Mouse (Mus musculus): Measurements from ENCODE around the gene Rpusd4. TPM values are rescaled to one million over a fixed set of nuclear protein-coding genes. Genes with fewer than 3 reads are reported as not detected.

Rpusd4 gene
- polyA plus RNA-seq, 1 experiment, result 9.0 TPM

- TF ChIP-seq POLR2A (IDR thresholded peaks at IDR 0.05; ENCODE audit: borderline replicate concordance, extremely low read depth, low read depth, low read length) (no peak), CTCF (IDR thresholded peaks at IDR 0.05; ENCODE audit: insufficient read depth, low read length) (no peak)
- Histone ChIP-seq H3K4me1 (ENCODE audit: control insufficient read depth, insufficient read depth, low read length) (no peaks in the 10 kb centered on the region; the same call in 1 of the 2 replicates), H3K4me3 (replicated peaks; ENCODE audit: extremely low read depth, low read depth, low read length) (no peak overlapping the region)
- DNase-seq, result no peak
- 57% methylated on average over 5 of the region's 5 CpGs for WGBS
These were observed 15.2 kb downstream of the Rpusd4 start for GRCm38 (mm10) chr9:35282851-35283200.

- 76% methylated on average over 13 of the region's 13 CpGs for WGBS
- DNase-seq, result no peak
- TF ChIP-seq CTCF (IDR thresholded peaks at IDR 0.05; ENCODE audit: insufficient read depth, low read length) (no peak), POLR2A (IDR thresholded peaks at IDR 0.05; ENCODE audit: borderline replicate concordance, extremely low read depth, low read depth, low read length) (no peak)
- Histone ChIP-seq H3K4me3 (replicated peaks; ENCODE audit: extremely low read depth, low read depth, low read length) (no peak overlapping the region), H3K4me1 (ENCODE audit: control insufficient read depth, insufficient read depth, low read length) (no peaks in the 10 kb centered on the region; the same call in 1 of the 2 replicates)
These were observed 15.9 kb downstream of the Rpusd4 start for GRCm38 (mm10) chr9:35283415-35284069.

- Histone ChIP-seq H3K4me1 (ENCODE audit: control insufficient read depth, insufficient read depth, low read length) (no peaks in the 10 kb centered on the region; the same call in 1 of the 2 replicates), H3K4me3 (replicated peaks; ENCODE audit: extremely low read depth, low read depth, low read length) (no peak overlapping the region)
- no peak for DNase-seq
- 88% methylated on average over 4 of the region's 4 CpGs for WGBS
- TF ChIP-seq CTCF (IDR thresholded peaks at IDR 0.05; ENCODE audit: insufficient read depth, low read length), result no peak
- TF ChIP-seq POLR2A (IDR thresholded peaks at IDR 0.05; ENCODE audit: borderline replicate concordance, extremely low read depth, low read depth, low read length), result no peak
These were observed 16.7 kb downstream of the Rpusd4 start for GRCm38 (mm10) chr9:35284351-35284750.

DNA sequence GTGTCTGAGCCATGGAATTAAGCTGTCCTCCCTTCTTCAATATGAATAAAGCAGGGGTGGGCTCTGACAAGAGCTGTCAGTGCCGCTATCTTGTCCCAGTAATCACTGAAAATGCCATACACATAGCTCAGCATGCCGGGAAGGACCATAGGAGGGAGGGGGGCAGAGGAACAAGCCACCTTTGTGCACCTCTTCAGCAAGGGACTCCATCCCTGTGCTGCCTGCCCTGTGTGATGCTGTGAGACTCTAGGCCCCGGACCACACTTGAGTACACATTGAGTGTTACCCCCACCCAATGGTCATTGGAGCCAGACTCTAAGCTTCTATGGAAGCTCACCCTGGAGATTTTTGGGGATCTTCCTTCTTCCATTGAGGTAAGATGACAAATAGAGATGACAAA lies 18.7 kb downstream of the Rpusd4 start:
- WGBS, result 84% methylated on average over 3 of the region's 3 CpGs
- Histone ChIP-seq H3K4me3 (replicated peaks; ENCODE audit: extremely low read depth, low read depth, low read length) (no peak overlapping the region), H3K4me1 (ENCODE audit: control insufficient read depth, insufficient read depth, low read length) (no peaks in the 10 kb centered on the region; the same call in 1 of the 2 replicates)
- no peak for DNase-seq
- TF ChIP-seq CTCF (IDR thresholded peaks at IDR 0.05; ENCODE audit: insufficient read depth, low read length), result no peak
- no peak for TF ChIP-seq POLR2A (IDR thresholded peaks at IDR 0.05; ENCODE audit: borderline replicate concordance, extremely low read depth, low read depth, low read length)

GRCm38 (mm10) chr9:35289992-35290391 lies 22.3 kb downstream of the Rpusd4 start:
- TF ChIP-seq CTCF (IDR thresholded peaks at IDR 0.05; ENCODE audit: insufficient read depth, low read length) (no peak), POLR2A (IDR thresholded peaks at IDR 0.05; ENCODE audit: borderline replicate concordance, extremely low read depth, low read depth, low read length) (no peak)
- DNase-seq, result no peak
- Histone ChIP-seq H3K4me3 (replicated peaks; ENCODE audit: extremely low read depth, low read depth, low read length) (no peak overlapping the region), H3K4me1 (ENCODE audit: control insufficient read depth, insufficient read depth, low read length) (no peaks in the 10 kb centered on the region)
- 44% methylated on average over 7 of the region's 7 CpGs for WGBS

- Histone ChIP-seq H3K4me3 (replicated peaks; ENCODE audit: extremely low read depth, low read depth, low read length) (no peak overlapping the region), H3K4me1 (ENCODE audit: control insufficient read depth, insufficient read depth, low read length) (no peaks in the 10 kb centered on the region)
- no peak for DNase-seq
- WGBS, result 92% methylated on average over 3 of the region's 3 CpGs
- no peak for TF ChIP-seq CTCF (IDR thresholded peaks at IDR 0.05; ENCODE audit: insufficient read depth, low read length)
- TF ChIP-seq POLR2A (IDR thresholded peaks at IDR 0.05; ENCODE audit: borderline replicate concordance, extremely low read depth, low read depth, low read length), result no peak
These were observed 22.8 kb downstream of the Rpusd4 start for GRCm38 (mm10) chr9:35290417-35290816.

GRCm38 (mm10) chr9:35290916-35291315 lies 23.3 kb downstream of the Rpusd4 start:
- Histone ChIP-seq H3K4me3 (replicated peaks; ENCODE audit: extremely low read depth, low read depth, low read length) (no peak overlapping the region), H3K4me1 (ENCODE audit: control insufficient read depth, insufficient read depth, low read length) (no peaks in the 10 kb centered on the region)
- 38% methylated on average over 4 of the region's 4 CpGs for WGBS
- TF ChIP-seq POLR2A (IDR thresholded peaks at IDR 0.05; ENCODE audit: borderline replicate concordance, extremely low read depth, low read depth, low read length) (no peak), CTCF (IDR thresholded peaks at IDR 0.05; ENCODE audit: insufficient read depth, low read length) (no peak)
- DNase-seq, result no peak

DNA sequence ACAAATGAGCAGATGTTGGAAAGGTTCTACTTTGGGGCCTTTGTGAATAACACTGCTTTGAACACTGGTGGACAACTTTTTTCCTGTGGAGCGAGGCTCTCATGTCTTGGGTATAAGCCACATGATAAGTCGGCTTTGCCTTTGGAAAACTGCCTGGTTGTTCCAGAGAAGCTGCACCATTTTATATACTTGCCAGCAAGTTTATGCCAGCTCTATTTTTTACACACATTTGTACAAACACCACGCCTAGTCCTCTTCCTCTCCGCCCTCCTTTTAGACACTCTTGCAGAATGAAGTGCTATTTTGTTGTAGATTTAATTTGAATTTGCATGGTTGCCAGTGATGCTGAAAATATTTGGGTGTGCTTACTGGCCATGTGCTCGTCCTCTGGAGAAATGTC lies 25.8 kb downstream of the Rpusd4 start:
- TF ChIP-seq POLR2A (IDR thresholded peaks at IDR 0.05; ENCODE audit: borderline replicate concordance, extremely low read depth, low read depth, low read length) (no peak), CTCF (IDR thresholded peaks at IDR 0.05; ENCODE audit: insufficient read depth, low read length) (no peak)
- Histone ChIP-seq H3K4me3 (replicated peaks; ENCODE audit: extremely low read depth, low read depth, low read length) (no peak overlapping the region), H3K4me1 (ENCODE audit: control insufficient read depth, insufficient read depth, low read length) (no peaks in the 10 kb centered on the region)
- no peak for DNase-seq
- 44% methylated on average over 5 of the region's 5 CpGs for WGBS

- no peak overlapping the region for H3K4me3 ChIP-seq (replicated peaks; ENCODE audit: extremely low read depth, low read depth, low read length)
- no peak for TF ChIP-seq POLR2A (IDR thresholded peaks at IDR 0.05; ENCODE audit: borderline replicate concordance, extremely low read depth, low read depth, low read length)
- no peak for TF ChIP-seq CTCF (IDR thresholded peaks at IDR 0.05; ENCODE audit: insufficient read depth, low read length)
- DNase-seq, result no peak
- H3K4me1 ChIP-seq (ENCODE audit: control insufficient read depth, insufficient read depth, low read length), result no peaks in the 10 kb centered on the region
These were observed 30.1 kb downstream of the Rpusd4 start for GRCm38 (mm10) chr9:35297791-35298190.

DNA sequence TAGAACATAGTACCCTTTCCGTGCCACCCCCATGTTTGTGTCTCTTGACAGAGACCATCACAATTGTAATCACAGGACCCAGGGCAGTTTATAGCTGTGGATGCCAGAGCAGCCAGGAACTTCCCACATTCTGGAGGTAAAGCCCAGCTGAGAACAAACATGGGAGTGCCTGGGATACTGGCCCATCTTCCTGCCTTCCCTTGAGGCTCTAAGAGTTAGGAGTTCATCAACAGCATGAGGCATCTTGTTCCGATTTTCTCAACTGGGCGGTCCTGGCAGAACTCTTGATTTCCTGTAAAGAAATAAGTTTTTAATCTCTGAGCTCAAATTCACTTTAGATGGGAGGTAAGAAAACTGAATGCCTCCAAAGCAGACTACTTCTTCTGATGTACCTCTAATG lies 34.5 kb downstream of the Rpusd4 start:
- Histone ChIP-seq H3K4me3 (replicated peaks; ENCODE audit: extremely low read depth, low read depth, low read length) (no peak overlapping the region), H3K4me1 (ENCODE audit: control insufficient read depth, insufficient read depth, low read length) (no peaks in the 10 kb centered on the region)
- TF ChIP-seq POLR2A (IDR thresholded peaks at IDR 0.05; ENCODE audit: borderline replicate concordance, extremely low read depth, low read depth, low read length), result no peak
- no peak for TF ChIP-seq CTCF (IDR thresholded peaks at IDR 0.05; ENCODE audit: insufficient read depth, low read length)
- DNase-seq, result no peak
- 83% methylated on average over 3 of the region's 3 CpGs for WGBS
